Mouse (Mus musculus) lung, embryonic 15.5 days (tissue): Measurements from ENCODE around the gene Adgre4. TPM values are rescaled to one million over a fixed set of nuclear protein-coding genes. Genes with fewer than 3 reads are reported as not detected.
A peak's percentile ranks its signal among the peaks of the same experiment; 100 is the strongest.

Experiments used
- ATAC-seq: fragments of 200-750 bp; cut with Nextera tagmentation; 2 replicates; pipeline ENCODE4 v1.8.0; 2017; ENCODE audit warnings: moderate number of reproducible peaks, borderline replicate concordance; ENCODE audit not compliant: low FRiP score, low TSS enrichment; ENCODE audit errors: extremely low read depth
- H3K27ac ChIP-seq: fragments of 300-500 bp; sonication (generic); 2 replicates; pipeline ENCODE4 v1.5.1; 2015; ENCODE audit warnings: moderate library complexity, mild to moderate bottlenecking, inconsistent platforms
- H3K27me3 ChIP-seq: fragments of 300-500 bp; sonication (generic); 2 replicates; pipeline ENCODE4 v1.6.1; 2015; ENCODE audit warnings: inconsistent platforms
- H3K36me3 ChIP-seq: fragments of 300-500 bp; sonication (generic); 2 replicates; pipeline ENCODE4 v1.6.1; 2015; ENCODE audit warnings: inconsistent platforms
- H3K4me1 ChIP-seq: fragments of 300-500 bp; sonication (generic); 2 replicates; pipeline ENCODE4 v1.6.1; 2015; ENCODE audit warnings: inconsistent platforms
- H3K4me2 ChIP-seq: fragments of 300-500 bp; sonication (generic); 2 replicates; pipeline ENCODE4 v1.6.1; 2015; ENCODE audit warnings: inconsistent platforms, mild to moderate bottlenecking, moderate library complexity
- H3K4me3 ChIP-seq: fragments of 300-500 bp; sonication (generic); 2 replicates; pipeline ENCODE4 v1.5.1; 2015; ENCODE audit warnings: mild to moderate bottlenecking, inconsistent platforms
- H3K9ac ChIP-seq: fragments of 300-500 bp; sonication (generic); 2 replicates; pipeline ENCODE4 v1.6.1; 2015; ENCODE audit warnings: inconsistent platforms
- H3K9me3 ChIP-seq: fragments of 300-500 bp; sonication (generic); 2 replicates; pipeline ENCODE4 v1.6.1; 2016; ENCODE audit warnings: inconsistent platforms
- WGBS: fragments of 180-500 bp; shearing (Covaris S2); methylation state at CpG from one replicate; pipeline ENCODE4 v1.1.7; 2015; 5-methylcytosine and 5-hydroxymethylcytosine counted together
- polyA plus RNA-seq: library from polyadenylated mRNA; unstranded; fragments of >200 nt; fragmentation: Nextera tagmentation; extraction: Ambion mirVana; gene quantifications from 2 replicates; pipeline ENCODE4 v1.2.1, GENCODE M21; 2015

Adgre4 gene
- polyA plus RNA-seq: 0.19 and 0.27 TPM in 2 replicates

GRCm38 (mm10) chr17:55749786-55750185 is at the start of gene Adgre4:
TSS of gene Adgre4 (plus strand) at chr17:55749984.
- H3K4me1 ChIP-seq: no peaks in the 10 kb centered on the region
- H3K4me3 ChIP-seq: no peak within 1 kb of the TSS
- no peak within 1 kb of the TSS for H3K9ac ChIP-seq
- no peak for ATAC-seq
- no peaks in the 10 kb centered on the region for H3K27me3 ChIP-seq
- H3K36me3 ChIP-seq: no peaks in the 10 kb centered on the region
- no peak within 1 kb of the TSS for H3K4me2 ChIP-seq
- H3K27ac ChIP-seq: no peak within 1 kb of the TSS
- no peaks in the 10 kb centered on the region for H3K9me3 ChIP-seq
- WGBS: 29% methylated on average over 2 of the region's 2 CpGs

GRCm38 (mm10) chr17:55702161-55702820 is 47.5 kb upstream of the Adgre4 start:
- H3K36me3 ChIP-seq: peaks cover 11% of the 10 kb centered on the region; the same call in 1 of the 2 replicates
- H3K9me3 ChIP-seq: no peaks in the 10 kb centered on the region
- no peak overlapping the region for H3K4me3 ChIP-seq
- no peak overlapping the region for H3K4me2 ChIP-seq
- H3K27me3 ChIP-seq: no peaks in the 10 kb centered on the region
- no peaks in the 10 kb centered on the region for H3K4me1 ChIP-seq
- 61% methylated on average over 3 of the region's 3 CpGs for WGBS
- no peak overlapping the region for H3K27ac ChIP-seq
- ATAC-seq: no peak
- H3K9ac ChIP-seq: no peak overlapping the region

GRCm38 (mm10) chr17:55702865-55703264 is 46.9 kb upstream of the Adgre4 start:
- Histone ChIP-seq H3K9ac (no peak overlapping the region), H3K4me1 (no peaks in the 10 kb centered on the region), H3K9me3 (no peaks in the 10 kb centered on the region), H3K27me3 (no peaks in the 10 kb centered on the region), H3K27ac (no peak overlapping the region), H3K4me2 (no peak overlapping the region), H3K4me3 (no peak overlapping the region), H3K36me3 (peaks cover 5% of the 10 kb centered on the region; the same call in 1 of the 2 replicates)
- ATAC-seq: no peak
- 70% methylated on average over 5 of the region's 5 CpGs for WGBS

- Histone ChIP-seq H3K4me1 (no peaks in the 10 kb centered on the region), H3K27ac (peak within 1 kb of the TSS; percentile 34; the same call in 1 of the 2 replicates), H3K9me3 (no peaks in the 10 kb centered on the region), H3K27me3 (no peaks in the 10 kb centered on the region), H3K4me2 (peak within 1 kb of the TSS; percentile 80), H3K9ac (peak within 1 kb of the TSS; percentile 65), H3K4me3 (peak within 1 kb of the TSS; percentile 70), H3K36me3 (peaks cover 4% of the 10 kb centered on the region; the same call in 1 of the 2 replicates)
- peak; percentile 99 for ATAC-seq
- WGBS: under 1% methylated on average over 36 of the region's 37 CpGs
These were observed 37.6 kb upstream of the Adgre4 start, which contains the start of gene Pot1b for GRCm38 (mm10) chr17:55711984-55712811. TSS of gene Pot1b (minus strand) at chr17:55712628.

GRCm38 (mm10) chr17:55721270-55721669 is 28.5 kb upstream of the Adgre4 start:
- H3K27me3 ChIP-seq: no peaks in the 10 kb centered on the region
- no peak overlapping the region for H3K4me2 ChIP-seq
- H3K9me3 ChIP-seq: no peaks in the 10 kb centered on the region
- no peak overlapping the region for H3K9ac ChIP-seq
- 56% methylated on average over 1 of the region's 1 CpGs for WGBS
- ATAC-seq: no peak
- no peaks in the 10 kb centered on the region for H3K36me3 ChIP-seq
- H3K4me3 ChIP-seq: no peak overlapping the region
- H3K27ac ChIP-seq: no peak overlapping the region
- no peaks in the 10 kb centered on the region for H3K4me1 ChIP-seq

- Histone ChIP-seq H3K9ac (no peak overlapping the region), H3K4me1 (no peaks in the 10 kb centered on the region), H3K4me2 (no peak overlapping the region), H3K36me3 (no peaks in the 10 kb centered on the region), H3K27ac (no peak overlapping the region), H3K9me3 (no peaks in the 10 kb centered on the region), H3K27me3 (no peaks in the 10 kb centered on the region), H3K4me3 (no peak overlapping the region)
- WGBS: 58% methylated on average over 2 of the region's 2 CpGs
- ATAC-seq: no peak
These were observed 27.5 kb upstream of the Adgre4 start for GRCm38 (mm10) chr17:55722250-55722649.

- Histone ChIP-seq H3K4me2 (no peak overlapping the region), H3K9ac (no peak overlapping the region), H3K27me3 (no peaks in the 10 kb centered on the region), H3K4me1 (no peaks in the 10 kb centered on the region), H3K36me3 (no peaks in the 10 kb centered on the region), H3K4me3 (no peak overlapping the region), H3K27ac (no peak overlapping the region), H3K9me3 (no peaks in the 10 kb centered on the region)
- 73% methylated on average over 2 of the region's 2 CpGs for WGBS
- ATAC-seq: no peak
These were observed 23.6 kb upstream of the Adgre4 start for GRCm38 (mm10) chr17:55726193-55726592.

GRCm38 (mm10) chr17:55736675-55737074 is 13.1 kb upstream of the Adgre4 start:
- 58% methylated on average over 1 of the region's 1 CpGs for WGBS
- Histone ChIP-seq H3K4me3 (no peak overlapping the region), H3K4me1 (no peaks in the 10 kb centered on the region), H3K9me3 (no peaks in the 10 kb centered on the region), H3K9ac (no peak overlapping the region), H3K27me3 (no peaks in the 10 kb centered on the region), H3K4me2 (no peak overlapping the region), H3K36me3 (no peaks in the 10 kb centered on the region), H3K27ac (no peak overlapping the region)
- no peak for ATAC-seq

GRCm38 (mm10) chr17:55751170-55751569 is 1.4 kb downstream of the Adgre4 start:
- H3K4me3 ChIP-seq: no peak overlapping the region
- WGBS: 68% methylated on average over 2 of the region's 2 CpGs
- no peaks in the 10 kb centered on the region for H3K4me1 ChIP-seq
- no peak overlapping the region for H3K4me2 ChIP-seq
- H3K9me3 ChIP-seq: no peaks in the 10 kb centered on the region
- no peak for ATAC-seq
- H3K27ac ChIP-seq: no peak overlapping the region
- H3K36me3 ChIP-seq: no peaks in the 10 kb centered on the region
- H3K27me3 ChIP-seq: no peaks in the 10 kb centered on the region
- no peak overlapping the region for H3K9ac ChIP-seq

GRCm38 (mm10) chr17:55813642-55814041 is 63.9 kb downstream of the Adgre4 start:
- Histone ChIP-seq H3K27ac (no peak overlapping the region), H3K4me2 (no peak overlapping the region), H3K9me3 (no peaks in the 10 kb centered on the region), H3K4me1 (no peaks in the 10 kb centered on the region), H3K36me3 (no peaks in the 10 kb centered on the region), H3K27me3 (no peaks in the 10 kb centered on the region), H3K9ac (no peak overlapping the region), H3K4me3 (no peak overlapping the region)
- ATAC-seq: no peak

GRCm38 (mm10) chr17:55816853-55817252 is 67.1 kb downstream of the Adgre4 start:
- no peaks in the 10 kb centered on the region for H3K9me3 ChIP-seq
- H3K36me3 ChIP-seq: no peaks in the 10 kb centered on the region
- no peak for ATAC-seq
- H3K27me3 ChIP-seq: no peaks in the 10 kb centered on the region
- no peaks in the 10 kb centered on the region for H3K4me1 ChIP-seq
- H3K9ac ChIP-seq: no peak overlapping the region
- H3K27ac ChIP-seq: no peak overlapping the region
- H3K4me3 ChIP-seq: no peak overlapping the region
- no peak overlapping the region for H3K4me2 ChIP-seq
- 88% methylated on average over 4 of the region's 4 CpGs for WGBS

GRCm38 (mm10) chr17:55821566-55821965 is 71.8 kb downstream of the Adgre4 start:
- Histone ChIP-seq H3K9me3 (no peaks in the 10 kb centered on the region), H3K4me1 (no peaks in the 10 kb centered on the region), H3K27me3 (no peaks in the 10 kb centered on the region), H3K4me2 (no peak overlapping the region), H3K36me3 (no peaks in the 10 kb centered on the region), H3K9ac (no peak overlapping the region), H3K4me3 (no peak overlapping the region), H3K27ac (no peak overlapping the region)
- 75% methylated on average over 1 of the region's 1 CpGs for WGBS
- ATAC-seq: no peak
